Mouse (Mus musculus) cerebellum, adult 11 months (tissue): Measurements from ENCODE around the gene Cmtr2.
A peak's percentile ranks its signal among the peaks of the same experiment; 100 is the strongest.

Experiments
- DNase-seq: peaks from one replicate; pipeline ENCODE4 v3.0.0; 2022

Cmtr2 gene

GRCm38 (mm10) chr8:110265796-110266305, 50.4 kb downstream of the Cmtr2 start:
- no peak for DNase-seq

- DNase-seq = peak; percentile 46
Measured at GRCm38 (mm10) chr8:110266741-110267140, 51.3 kb downstream of the Cmtr2 start, which contains the start of gene Hydin. Gene Hydin, plus strand, starts transcription at chr8:110266977.

- DNase-seq = no peak
Measured at GRCm38 (mm10) chr8:110267268-110267667, 51.8 kb downstream of the Cmtr2 start.

- DNase-seq = peak; percentile 41
Measured at GRCm38 (mm10) chr8:110270659-110271058, 55.2 kb downstream of the Cmtr2 start.

- DNase-seq = no peak
Measured at GRCm38 (mm10) chr8:110273394-110273793, 57.9 kb downstream of the Cmtr2 start.
